Mouse (Mus musculus): ENCODE results near the gene Armh3.

The Armh3 gene

GRCm38 (mm10) chr19:45911236-45912025 is 86.9 kb downstream of the Armh3 start:
- no peak for DNase-seq (ENCODE audit: low read depth, low spot score)

GRCm38 (mm10) chr19:45908246-45908645 is 90.0 kb downstream of the Armh3 start:
- no peak for DNase-seq (ENCODE audit: low read depth, low spot score)

DNA sequence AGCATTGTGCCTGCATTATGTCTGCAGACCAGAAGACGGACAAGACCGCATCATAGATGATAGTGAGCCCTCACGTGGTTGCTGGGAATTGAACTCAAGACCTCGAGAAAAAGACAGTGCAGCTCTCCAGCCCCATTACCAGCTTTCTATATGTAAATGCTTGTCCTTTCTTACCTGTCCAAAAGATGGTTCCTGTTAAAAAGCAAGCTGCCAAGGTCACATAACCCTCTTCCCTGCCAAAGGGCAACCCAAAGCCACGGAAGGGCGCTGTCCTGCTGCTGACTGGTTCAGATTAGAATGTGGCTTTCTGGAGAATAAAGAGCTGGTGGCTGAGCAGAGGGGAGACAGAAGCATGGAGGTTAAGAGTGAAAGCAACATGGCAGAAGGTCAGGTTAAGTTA is 90.9 kb downstream of the Armh3 start:
- DNase-seq (ENCODE audit: low read depth, low spot score): no peak

GRCm38 (mm10) chr19:45903861-45904260 is 94.4 kb downstream of the Armh3 start:
- DNase-seq (ENCODE audit: low read depth, low spot score): no peak

DNA sequence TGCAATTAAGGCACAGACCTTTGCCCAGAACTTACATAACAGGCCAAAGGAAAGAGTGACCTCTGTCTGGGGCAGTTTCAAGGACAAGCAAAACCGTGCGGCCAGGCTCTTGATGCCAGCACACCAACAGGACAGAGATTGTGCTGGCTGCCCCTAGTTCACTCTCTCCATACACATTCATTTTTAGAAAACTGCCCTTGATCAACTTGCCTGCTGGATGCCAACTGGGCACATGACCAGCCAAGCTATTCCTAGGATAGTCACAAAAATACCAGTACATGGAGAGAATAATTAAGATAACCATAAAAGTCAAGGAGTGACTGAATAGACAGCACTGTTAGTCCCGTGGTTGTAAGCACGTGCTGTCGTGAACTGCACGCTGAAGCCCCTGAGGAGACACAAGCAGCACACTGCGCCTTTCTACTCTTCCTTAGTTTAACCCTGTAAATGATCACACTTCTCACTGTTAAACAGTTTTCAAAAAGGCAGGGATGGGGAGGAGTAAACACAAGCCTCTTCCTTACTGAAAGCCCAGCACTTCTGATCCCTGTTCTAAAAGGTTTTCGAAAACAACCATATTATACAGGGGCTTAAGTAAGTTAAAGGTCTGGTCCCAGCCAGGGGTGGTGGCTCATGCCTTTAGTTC is 95.8 kb downstream of the Armh3 start:
- no peak for DNase-seq (ENCODE audit: low read depth, low spot score)

DNA sequence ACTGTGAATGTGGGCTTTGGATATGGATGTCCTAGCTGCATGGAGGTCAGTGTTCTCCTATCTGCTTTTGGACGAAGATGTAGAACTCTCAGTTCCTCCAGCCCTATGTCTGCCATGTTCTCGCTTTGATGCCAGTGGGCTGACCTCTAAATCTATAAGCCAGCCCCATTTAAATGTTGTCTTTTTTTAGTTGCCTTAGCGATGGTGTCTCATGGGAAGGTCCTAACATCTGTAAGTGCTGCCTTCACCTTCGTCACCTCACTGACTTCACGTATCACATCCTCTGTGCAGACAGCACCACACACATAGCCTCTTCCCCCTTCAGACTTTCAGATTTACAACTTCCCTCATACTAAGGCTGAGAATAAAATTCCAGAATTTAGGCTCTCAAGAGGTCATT is 97.5 kb downstream of the Armh3 start:
- peak; percentile 40 for DNase-seq (ENCODE audit: low read depth, low spot score)

DNA sequence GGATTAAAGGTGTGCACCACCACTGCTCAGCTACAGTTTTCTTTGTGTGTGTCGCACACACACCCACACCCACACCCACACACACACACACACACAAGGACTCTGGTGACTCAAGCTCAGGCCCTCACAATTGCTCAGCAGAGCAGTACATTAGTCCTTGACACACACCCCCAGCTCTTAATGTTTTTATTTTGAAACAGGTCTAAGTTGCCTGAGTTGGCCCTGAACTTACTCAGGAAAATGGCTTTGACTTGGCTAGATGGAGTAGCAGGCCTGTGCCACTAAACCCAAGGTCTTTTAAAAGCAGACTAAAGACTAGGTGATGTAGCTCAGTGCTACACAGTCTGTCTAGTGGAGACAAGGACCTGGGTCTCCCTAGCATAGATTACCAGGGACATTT is 102.6 kb downstream of the Armh3 start:
- no peak for DNase-seq (ENCODE audit: low read depth, low spot score)

DNA sequence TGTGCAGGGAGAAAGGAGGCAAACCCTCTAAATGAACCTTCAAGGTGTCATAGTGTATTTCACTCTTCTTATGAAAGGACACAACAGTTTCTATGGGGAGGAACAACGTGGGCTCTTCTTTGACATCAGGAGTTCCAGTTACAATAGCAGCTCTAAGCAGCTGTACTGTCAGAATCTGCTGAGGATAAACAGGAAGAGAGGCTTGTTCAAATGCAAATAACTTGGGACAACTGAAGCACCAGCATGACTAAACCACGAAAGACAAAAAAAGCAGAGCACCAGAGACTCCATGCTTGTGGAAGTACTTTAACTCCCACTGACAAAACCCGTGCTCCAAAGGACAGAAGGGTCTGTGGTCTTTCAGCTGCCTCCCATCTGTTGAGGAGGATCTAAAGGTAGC is 116.2 kb downstream of the Armh3 start:
- DNase-seq (ENCODE audit: low read depth, low spot score): peak; percentile 30

GRCm38 (mm10) chr19:45873320-45873719 is 125.0 kb downstream of the Armh3 start:
- DNase-seq (ENCODE audit: low read depth, low spot score): no peak

DNA sequence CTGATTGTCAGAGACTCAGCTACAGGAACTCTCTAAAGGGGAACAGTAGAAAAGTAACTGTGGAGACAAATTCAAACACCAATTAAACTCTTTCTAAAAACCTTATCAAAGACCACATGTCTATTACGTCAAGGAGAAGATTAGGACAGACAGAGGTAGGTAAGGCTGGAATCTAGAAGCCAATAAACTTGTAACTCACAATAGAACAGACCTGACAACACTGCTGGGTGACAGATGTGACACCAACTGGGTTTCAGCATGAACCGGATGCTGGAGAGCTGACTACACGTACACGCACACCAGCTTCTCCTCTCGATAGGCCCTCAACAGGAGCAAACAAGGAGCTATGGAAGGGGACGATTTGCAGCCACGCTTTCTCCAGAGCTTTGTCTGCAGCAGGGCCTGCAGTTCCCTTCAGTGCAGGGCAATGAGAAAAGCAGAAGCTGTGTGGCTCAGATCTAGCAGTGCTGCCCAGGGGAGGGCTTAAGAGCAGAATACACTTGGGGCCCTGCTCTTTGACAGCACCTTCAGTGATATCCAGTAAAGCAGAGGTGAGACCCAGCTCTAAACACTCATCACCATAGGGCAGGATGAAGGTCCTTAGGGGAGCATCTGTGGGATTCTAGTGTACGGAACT is 142.9 kb downstream of the Armh3 start:
- peak; percentile 54 for DNase-seq (ENCODE audit: low read depth, low spot score)

GRCm38 (mm10) chr19:45854521-45854920 is 143.8 kb downstream of the Armh3 start:
- DNase-seq (ENCODE audit: low read depth, low spot score): peak; percentile 79

DNA sequence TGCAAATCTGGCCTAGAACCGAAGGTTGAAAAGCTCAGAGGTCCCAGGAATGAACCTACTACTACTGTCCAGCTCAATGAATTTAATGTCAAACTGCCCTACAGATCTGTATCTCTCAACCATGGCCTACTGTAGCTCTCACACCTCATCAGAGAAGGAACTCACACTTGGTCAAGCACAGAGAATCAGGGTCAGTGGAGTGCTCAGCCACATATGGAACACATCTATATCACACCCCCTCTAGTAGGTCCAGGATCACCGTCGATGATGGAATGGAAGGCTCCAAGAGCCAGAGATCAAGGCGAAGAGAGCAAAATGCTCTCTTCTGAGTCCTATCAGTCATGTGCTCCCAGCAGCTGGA is 150.6 kb downstream of the Armh3 start:
- no peak for DNase-seq (ENCODE audit: low read depth, low spot score)

DNA sequence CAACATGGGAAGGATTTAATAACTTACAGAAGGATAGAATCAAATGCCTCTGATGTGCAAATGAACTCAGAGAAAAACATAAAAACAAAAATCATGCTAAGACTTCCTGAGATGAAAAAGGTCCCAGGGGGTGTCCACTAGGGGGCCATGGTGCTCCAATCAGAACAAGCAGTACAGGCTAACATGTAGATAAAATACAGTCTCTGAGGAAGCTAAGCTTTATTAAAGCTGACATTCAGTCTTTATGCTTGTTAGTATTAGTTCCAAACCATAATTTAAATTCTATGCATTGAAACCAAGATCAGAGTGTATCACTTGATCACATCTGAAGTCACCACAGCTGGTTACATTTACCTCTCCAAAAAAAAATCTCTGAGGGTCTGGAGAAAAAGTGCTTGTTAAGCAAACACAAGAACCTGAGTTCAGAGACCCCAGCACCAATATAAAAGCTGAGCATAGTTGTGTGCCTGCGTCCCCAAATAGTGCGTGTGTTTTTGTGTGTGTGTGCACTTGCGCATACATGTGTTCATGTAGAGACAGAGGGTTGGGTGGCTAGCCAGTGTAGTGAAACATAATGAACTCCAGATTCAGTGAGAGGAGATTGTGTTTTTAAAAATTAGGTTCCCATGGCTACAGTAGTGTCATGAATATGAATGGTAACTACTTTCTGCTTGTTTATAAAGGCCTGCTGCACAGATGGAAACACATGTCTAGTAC is 151.1 kb downstream of the Armh3 start:
- peak; percentile 70 for DNase-seq (ENCODE audit: low read depth, low spot score)

DNA sequence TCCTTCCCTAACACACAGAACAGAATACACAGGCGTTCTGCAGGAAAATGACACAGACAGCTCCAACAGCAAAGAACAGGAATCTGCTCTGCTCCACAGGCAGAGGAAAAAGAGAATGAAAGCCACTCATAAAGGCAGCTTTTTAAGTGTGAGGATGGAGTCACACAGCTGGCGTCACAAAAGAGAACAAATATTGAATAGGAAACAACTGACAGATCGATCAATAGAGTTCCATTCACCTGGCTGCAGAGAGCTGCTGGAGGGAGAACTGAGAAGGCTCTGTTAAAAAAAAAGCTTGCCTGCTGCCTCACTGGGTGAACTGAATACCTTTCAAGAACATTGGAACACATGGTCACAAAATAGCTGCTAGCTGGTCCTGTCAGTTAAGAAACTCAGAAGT is 154.1 kb downstream of the Armh3 start:
- DNase-seq (ENCODE audit: low read depth, low spot score): peak; percentile 33

DNA sequence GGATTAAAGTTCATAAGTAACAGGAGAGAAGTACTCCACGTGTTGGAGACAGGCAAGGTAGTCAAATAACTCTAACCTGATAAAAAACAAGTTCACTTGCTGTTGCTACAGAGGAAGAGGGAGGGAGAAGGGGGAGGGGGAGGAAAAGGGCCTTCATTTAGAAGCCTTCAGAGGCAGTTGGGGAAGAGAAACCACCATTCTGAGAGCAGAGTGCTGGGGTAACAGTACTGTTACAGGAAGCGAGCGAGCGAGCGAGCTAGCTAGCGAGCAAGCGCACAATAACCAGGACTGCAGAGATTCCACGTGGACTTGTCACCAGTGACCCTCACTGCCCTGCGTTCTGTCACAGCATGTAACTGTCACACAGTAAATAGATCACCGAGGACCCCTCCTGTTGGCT is 154.9 kb downstream of the Armh3 start:
- DNase-seq (ENCODE audit: low read depth, low spot score): peak; percentile 93

DNA sequence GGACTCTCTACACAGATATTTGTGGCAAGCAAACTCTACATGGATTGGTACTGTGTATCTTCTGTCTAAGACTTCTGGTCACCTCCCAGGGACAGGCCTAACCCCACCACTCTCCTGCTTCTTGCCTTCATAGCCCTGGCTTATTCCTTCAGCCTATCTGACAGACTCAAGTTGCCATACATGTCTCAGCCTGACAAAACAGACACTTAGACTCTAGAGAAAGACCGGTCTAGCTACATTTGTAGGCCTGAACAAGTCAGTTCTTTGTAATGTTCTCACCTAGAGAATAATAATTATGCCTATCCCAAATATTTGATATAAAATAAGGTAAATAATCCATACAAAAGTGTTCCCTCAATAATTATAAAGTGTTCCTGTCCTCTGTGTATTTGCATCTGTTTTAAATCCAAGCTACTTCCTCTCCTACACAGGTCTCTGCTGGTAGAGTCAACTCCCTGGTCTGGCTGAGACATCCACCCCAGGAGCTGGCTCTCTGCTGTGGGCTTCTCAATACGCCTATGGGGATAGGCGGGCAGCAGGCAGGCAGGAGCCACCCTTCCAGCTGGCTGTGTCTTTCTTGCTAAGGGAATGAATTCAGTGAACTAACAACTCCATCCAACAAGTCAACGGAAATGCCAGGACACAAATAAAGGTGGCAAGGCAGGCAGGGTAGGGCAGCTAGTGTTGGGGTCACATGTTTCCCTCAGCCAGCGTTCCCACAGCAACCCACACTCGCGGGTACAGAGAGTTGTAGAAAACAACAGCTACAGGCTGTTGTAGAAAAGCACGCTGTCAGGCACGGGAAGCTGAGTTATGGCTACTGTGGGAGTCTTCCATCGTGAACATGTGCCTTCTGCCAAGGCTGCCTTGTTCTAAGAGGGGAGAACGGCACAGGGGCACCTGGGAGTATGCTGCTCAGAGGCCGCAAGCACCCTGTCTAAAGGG is 161.0 kb downstream of the Armh3 start:
- DNase-seq (ENCODE audit: low read depth, low spot score): no peak

- no peak for DNase-seq (ENCODE audit: low read depth, low spot score)
These were observed 162.8 kb downstream of the Armh3 start for GRCm38 (mm10) chr19:45835490-45835889.

GRCm38 (mm10) chr19:45833665-45834064 is 164.6 kb downstream of the Armh3 start:
- DNase-seq (ENCODE audit: low read depth, low spot score): no peak

DNA sequence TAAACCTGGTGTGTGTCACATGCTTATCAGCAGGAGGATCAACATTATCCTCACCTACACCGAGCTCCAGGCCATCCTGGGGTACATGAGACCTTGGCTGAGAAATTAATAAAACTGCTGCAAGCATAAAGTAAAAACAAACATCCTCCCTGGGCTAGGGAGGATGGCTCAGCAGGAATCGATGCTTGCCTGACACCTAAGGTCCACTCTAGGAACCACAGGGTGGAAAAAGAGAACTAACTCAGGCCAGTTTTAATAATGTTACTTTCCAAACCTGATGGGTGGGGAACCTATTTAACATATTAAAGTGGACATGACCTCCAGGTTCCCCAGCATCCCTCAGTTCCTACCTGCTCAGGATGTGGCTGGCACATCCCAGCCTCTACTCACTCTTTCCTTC is 167.6 kb downstream of the Armh3 start:
- DNase-seq (ENCODE audit: low read depth, low spot score): peak; percentile 16

DNA sequence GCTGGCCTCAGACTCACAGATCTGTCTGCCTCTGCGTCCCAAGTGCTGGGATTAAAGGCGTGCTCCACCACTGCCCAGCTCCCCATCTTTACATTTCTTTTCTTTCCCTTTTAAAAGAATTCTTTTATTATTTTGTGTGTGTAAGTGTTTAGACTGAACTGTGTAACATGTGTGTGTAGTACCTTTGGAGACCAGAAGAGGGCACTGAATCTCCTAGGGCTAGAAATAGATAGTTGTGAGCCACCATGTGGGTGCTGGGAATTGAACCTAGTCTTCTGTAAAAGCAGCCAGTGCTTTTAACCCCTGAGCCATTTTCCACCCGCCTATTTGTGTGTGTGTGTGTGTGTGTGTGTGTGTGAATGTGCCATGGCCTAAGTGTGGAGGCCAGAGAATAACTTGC is 170.6 kb downstream of the Armh3 start:
- no peak for DNase-seq (ENCODE audit: low read depth, low spot score)

DNA sequence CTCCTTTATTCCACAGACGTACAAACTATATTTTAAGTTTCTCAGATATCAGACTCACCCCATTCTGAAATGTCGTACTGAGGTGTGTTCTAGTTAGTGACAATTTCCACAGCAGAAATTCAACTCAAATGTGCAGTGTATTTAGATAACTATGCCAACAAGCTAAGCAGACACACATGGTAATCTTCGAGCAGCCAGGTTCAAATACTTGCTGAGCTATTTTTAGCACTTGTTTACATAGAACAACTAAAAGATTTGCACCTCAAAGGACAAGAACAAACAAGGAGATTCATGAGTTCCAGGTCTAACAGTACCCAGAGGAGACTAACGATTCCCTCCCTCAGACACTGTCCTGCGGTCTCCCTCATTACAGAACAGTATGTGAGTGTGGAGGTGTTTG is 171.2 kb downstream of the Armh3 start:
- DNase-seq (ENCODE audit: low read depth, low spot score): no peak

Measured in A20 (cell line).